Mouse (Mus musculus): ENCODE data around the gene Tll1.

DNA sequence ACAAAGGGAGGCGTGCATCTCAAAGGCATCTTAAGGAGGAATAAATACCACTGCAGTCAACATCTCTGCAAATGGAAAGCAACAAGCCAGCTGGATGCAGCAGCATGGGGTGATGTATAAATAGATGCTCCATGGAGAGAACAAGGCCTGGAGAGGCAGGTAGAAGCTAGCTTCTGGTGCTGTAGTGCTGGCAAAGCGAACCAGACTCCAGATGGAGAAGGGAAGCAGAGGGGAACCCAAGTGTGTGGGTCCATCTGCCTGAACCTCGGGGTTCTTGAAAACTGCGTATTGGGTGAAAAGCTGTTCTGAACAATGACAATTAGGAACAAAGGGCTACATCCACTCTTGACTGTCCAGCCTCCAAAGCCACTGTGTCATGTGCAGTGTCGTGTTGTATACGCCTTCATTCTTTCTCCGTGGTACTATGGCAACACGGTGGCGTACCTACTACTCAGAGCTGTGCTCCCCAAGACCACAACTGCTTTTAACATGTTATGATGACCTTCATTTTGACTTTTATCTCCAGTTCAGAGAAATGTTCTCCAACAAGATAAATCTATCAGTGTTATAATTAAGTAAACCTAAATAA is 53.8 kb downstream of the Tll1 start:
- TF ChIP-seq EP300 (IDR thresholded peaks at IDR 0.05; ENCODE audit: low read depth) (no peak), CTCF (IDR thresholded peaks at IDR 0.05; ENCODE audit: low read depth) (no peak)
